Mouse (Mus musculus) midbrain, postnatal 0 days (tissue): ENCODE results near the gene Spred2. TPM values are rescaled to one million over a fixed set of nuclear protein-coding genes. Genes with fewer than 3 reads are reported as not detected.
A peak's percentile ranks its signal among the peaks of the same experiment; 100 is the strongest.

Source experiments
- ATAC-seq: fragments of 200-750 bp; cut with Nextera tagmentation; 2 replicates; pipeline ENCODE4 v1.8.0; 2017; ENCODE audit warnings: moderate number of reproducible peaks, mild to moderate bottlenecking, moderate TSS enrichment, moderate library complexity; ENCODE audit not compliant: low FRiP score
- DNase-seq: peaks from one replicate; pipeline ENCODE4 v3.0.0-alpha.2; 2015; ENCODE audit warnings: low spot score
- H3K27ac ChIP-seq: fragments of 300-500 bp; sonication (generic); 2 replicates; pipeline ENCODE4 v1.5.1; 2014; ENCODE audit warnings: low read depth, mild to moderate bottlenecking, low read length, mixed read lengths
- H3K27me3 ChIP-seq: fragments of 300-500 bp; sonication (generic); 2 replicates; pipeline ENCODE4 v1.6.1; 2014; ENCODE audit warnings: low read length, control low read depth, mixed read lengths; ENCODE audit not compliant: insufficient read depth
- H3K36me3 ChIP-seq: fragments of 300-500 bp; sonication (generic); 2 replicates; pipeline ENCODE4 v1.6.1; 2014; ENCODE audit warnings: low read length, control low read depth, mixed read lengths; ENCODE audit not compliant: insufficient read depth
- H3K4me1 ChIP-seq: fragments of 300-500 bp; sonication (generic); 2 replicates; pipeline ENCODE4 v1.6.1; 2014; ENCODE audit warnings: mild to moderate bottlenecking, control low read depth, antibody characterized with exemption, low read length, mixed read lengths; ENCODE audit not compliant: insufficient read depth
- H3K4me2 ChIP-seq: fragments of 300-500 bp; sonication (generic); 2 replicates; pipeline ENCODE4 v1.6.1; 2014; ENCODE audit warnings: low read depth, mild to moderate bottlenecking, low read length, mixed read lengths; ENCODE audit not compliant: poor library complexity, severe bottlenecking
- H3K4me3 ChIP-seq: fragments of 300-500 bp; sonication (generic); 2 replicates; pipeline ENCODE4 v1.5.1; 2014; ENCODE audit warnings: low read depth, mild to moderate bottlenecking, low read length, moderate library complexity
- H3K9ac ChIP-seq: fragments of 300-500 bp; sonication (generic); replicated peaks from 2 replicates; pipeline ENCODE4 v1.6.1; 2014; ENCODE audit warnings: mild to moderate bottlenecking, low read length, moderate library complexity, mixed read lengths; ENCODE audit not compliant: poor library complexity, severe bottlenecking
- H3K9me3 ChIP-seq: fragments of 300-500 bp; sonication (generic); 2 replicates; pipeline ENCODE4 v1.6.1; 2016; ENCODE audit warnings: low read length, control low read depth
- CTCF ChIP-seq: IDR thresholded peaks from 2 replicates; pipeline ENCODE4 v1.5.1; 2016; ENCODE audit warnings: antibody characterized with exemption, mild to moderate bottlenecking
- WGBS: fragments of 180-500 bp; shearing (Covaris S2); extraction: QIAGEN DNeasy Blood & Tissue Kit; methylation state at CpG from one replicate; pipeline ENCODE4 v1.1.7; 2014; 5-methylcytosine and 5-hydroxymethylcytosine counted together
- polyA plus RNA-seq: library from polyadenylated mRNA; unstranded; fragments of >200 nt; fragmentation: Nextera tagmentation; extraction: Ambion mirVana; gene quantifications from 2 replicates; pipeline ENCODE4 v1.2.1, GENCODE M21; 2015
- total RNA-seq: library from RNA; depleted of rRNA; stranded (reverse); fragments of >200 nt; gene quantifications from 2 replicates; pipeline ENCODE4 v1.2.3, GENCODE M21; 2014

Gene Spred2
- total and polyA plus RNA-seq, 2 experiments from 2014 or later = 6.2 to 17.0 TPM

- Histone ChIP-seq H3K36me3 (no peaks in the 10 kb centered on the region), H3K4me3 (peak overlapping the region; percentile 93), H3K9ac (no peak overlapping the region), H3K4me1 (peaks cover 4% of the 10 kb centered on the region; the same call in 1 of the 2 replicates), H3K9me3 (no peaks in the 10 kb centered on the region), H3K4me2 (peak overlapping the region; percentile 50), H3K27me3 (no peaks in the 10 kb centered on the region), H3K27ac (no peak overlapping the region)
- no peak for ATAC-seq
- DNase-seq = no peak
- 68% methylated on average over 2 of the region's 2 CpGs for WGBS
- peak; percentile 24; the same call in 1 of the 2 replicates for TF ChIP-seq CTCF
Measured at GRCm38 (mm10) chr11:19926843-19927120, 2.6 kb downstream of the Spred2 start.

GRCm38 (mm10) chr11:19928633-19929032 is 4.5 kb downstream of the Spred2 start:
- DNase-seq = no peak
- Histone ChIP-seq H3K9ac (no peak overlapping the region), H3K9me3 (no peaks in the 10 kb centered on the region), H3K36me3 (0 out of 2 replicates have a peak, but pooled peaks cover 3% of the 10 kb centered on the region), H3K4me3 (no peak overlapping the region), H3K27me3 (no peaks in the 10 kb centered on the region), H3K4me2 (no peak overlapping the region), H3K27ac (no peak overlapping the region), H3K4me1 (peaks cover 4% of the 10 kb centered on the region; the same call in 1 of the 2 replicates)
- no peak for ATAC-seq
- TF ChIP-seq CTCF = no peak
- 85% methylated on average over 4 of the region's 4 CpGs for WGBS

DNA sequence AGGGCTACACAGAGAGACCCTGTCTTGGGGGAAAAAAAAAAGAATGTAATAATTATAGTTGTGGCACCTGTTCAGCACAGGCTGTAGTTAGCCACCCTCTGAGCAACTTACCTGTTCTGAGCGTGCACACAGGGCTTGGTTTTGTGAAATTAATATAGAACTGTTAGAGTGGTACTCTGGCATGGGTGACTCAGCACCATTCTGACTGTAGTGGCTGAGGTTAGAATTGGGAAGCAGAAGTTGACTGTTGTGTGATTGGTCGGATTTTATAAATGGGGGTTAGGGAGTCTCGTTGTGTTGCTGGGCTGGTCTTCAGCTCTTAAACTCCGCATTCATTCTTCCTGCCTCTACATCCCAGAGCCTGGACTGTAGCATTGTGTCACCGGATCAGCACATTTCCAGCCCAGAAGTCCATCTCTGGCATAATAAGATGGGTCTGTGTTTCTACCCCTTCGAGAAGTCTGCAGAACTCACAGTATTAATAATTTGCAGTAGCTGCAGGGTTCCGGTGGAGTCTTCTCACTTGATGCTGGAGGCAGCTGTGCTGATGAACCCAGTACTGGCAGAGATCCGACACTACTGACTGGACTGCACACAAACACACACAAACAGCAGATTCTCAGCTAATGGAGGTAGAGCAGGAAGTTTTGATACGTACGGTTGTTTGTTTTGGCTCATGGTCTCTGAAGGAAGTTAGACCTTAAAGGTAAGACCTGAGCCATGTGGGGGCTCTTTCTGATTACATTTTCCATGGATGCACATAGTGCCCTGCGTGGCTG is 5.1 kb downstream of the Spred2 start:
- TF ChIP-seq CTCF = no peak
- no peak for ATAC-seq
- Histone ChIP-seq H3K27ac (no peak overlapping the region), H3K4me2 (no peak overlapping the region), H3K9ac (no peak overlapping the region), H3K4me1 (peaks cover 4% of the 10 kb centered on the region; the same call in 1 of the 2 replicates), H3K9me3 (no peaks in the 10 kb centered on the region), H3K36me3 (0 out of 2 replicates have a peak, but pooled peaks cover 3% of the 10 kb centered on the region), H3K4me3 (no peak overlapping the region), H3K27me3 (no peaks in the 10 kb centered on the region)
- WGBS = 68% methylated on average over 11 of the region's 11 CpGs
- no peak for DNase-seq

- no peak for TF ChIP-seq CTCF
- H3K4me2 ChIP-seq = no peak overlapping the region
Measured at GRCm38 (mm10) chr11:19931569-19932230, 7.5 kb downstream of the Spred2 start.

DNA sequence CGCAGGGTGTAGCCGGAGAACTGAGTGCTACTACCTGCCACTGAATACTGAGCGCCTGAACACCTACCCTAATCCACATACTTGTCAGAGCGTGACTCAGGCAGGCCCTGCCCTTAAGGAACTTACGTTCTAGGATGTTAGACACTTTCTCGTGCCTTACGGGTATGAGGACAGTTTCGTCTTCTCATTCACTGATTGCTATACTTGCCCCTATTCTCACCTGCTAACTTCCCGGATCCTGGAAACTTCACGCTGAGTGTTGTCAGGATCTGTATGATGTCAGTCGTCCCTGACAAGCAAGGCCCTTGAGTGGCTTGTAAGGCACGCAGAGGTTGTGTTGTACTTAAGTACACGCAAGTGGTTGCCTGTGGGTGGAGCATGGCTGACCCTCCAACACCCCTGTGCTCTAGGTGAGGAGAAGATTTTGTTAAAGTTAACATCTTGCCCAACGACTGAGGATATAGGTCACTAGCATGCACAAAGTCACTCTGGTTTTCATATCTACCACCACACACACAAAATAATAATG is 8.9 kb downstream of the Spred2 start:
- no peak overlapping the region for H3K27ac ChIP-seq
- H3K4me1 ChIP-seq = 0 out of 2 replicates have a peak, but pooled peaks cover 3% of the 10 kb centered on the region
- TF ChIP-seq CTCF = no peak
- no peaks in the 10 kb centered on the region for H3K27me3 ChIP-seq
- DNase-seq (no peak), ATAC-seq (no peak)
- no peak overlapping the region for H3K9ac ChIP-seq
- 0 out of 2 replicates have a peak, but pooled peaks cover 3% of the 10 kb centered on the region for H3K36me3 ChIP-seq
- H3K4me2 ChIP-seq = no peak overlapping the region
- H3K4me3 ChIP-seq = no peak overlapping the region
- H3K9me3 ChIP-seq = no peaks in the 10 kb centered on the region
- 94% methylated on average over 14 of the region's 14 CpGs for WGBS

More at GRCm38 (mm10) chr11:19931569-19932230, 7.5 kb downstream of the Spred2 start:
- DNase-seq (no peak), ATAC-seq (no peak)
- peaks cover 5% of the 10 kb centered on the region; the same call in 1 of the 2 replicates for H3K4me1 ChIP-seq
- H3K27me3 ChIP-seq = no peaks in the 10 kb centered on the region
- WGBS = 94% methylated on average over 9 of the region's 9 CpGs
- no peak overlapping the region for H3K27ac ChIP-seq
- no peaks in the 10 kb centered on the region for H3K9me3 ChIP-seq
- H3K36me3 ChIP-seq = 0 out of 2 replicates have a peak, but pooled peaks cover 3% of the 10 kb centered on the region
- H3K9ac ChIP-seq = no peak overlapping the region
- H3K4me3 ChIP-seq = no peak overlapping the region
